30 mouse cellular contexts compared by ENCODE assay signal in the genomic region with DNA sequence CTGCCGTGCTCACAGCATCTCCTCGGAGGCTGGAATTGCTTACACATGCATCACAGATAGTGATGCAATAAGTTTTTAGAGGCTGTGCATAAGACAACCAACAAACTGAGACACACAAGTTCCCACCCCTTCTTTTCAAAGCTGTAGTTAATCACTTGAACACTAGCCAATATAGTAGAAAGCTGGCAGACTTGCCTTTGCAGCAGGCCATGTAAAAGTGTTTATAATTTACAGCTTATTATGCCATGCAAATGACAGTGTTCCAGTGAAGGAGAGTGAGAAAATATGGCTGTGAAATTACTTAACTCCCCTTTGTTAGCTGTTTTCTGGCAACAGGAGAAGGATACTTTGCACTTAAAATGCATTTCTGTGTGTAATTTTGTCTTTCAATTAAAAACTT.
A peak's percentile ranks its signal among the peaks of the same experiment; 100 is the strongest.
DNase-seq lines count a peak whose midpoint lies in the region; ATAC-seq and TF ChIP-seq lines count a peak whose summit lies in the region.
"Had no signal": no experiment of that assay in that cellular context is flagged by ENCODE, and none has a peak within 500 bp of the region (broad histone marks: within the 10 kb centered on the region; RNA-seq: fewer than 3 reads in every experiment).

No protein-coding gene starts in this region.

- H3K4me2 ChIP-seq in forebrain, embryonic 13.5 days: no peak overlapping the region
- H3K4me2 ChIP-seq in forebrain, embryonic 12.5 days: no peak overlapping the region
- H3K4me2 ChIP-seq in intestine, embryonic 16.5 days (ENCODE audit: low read depth, low read length): no peak overlapping the region
- no peak overlapping the region for H3K4me2 ChIP-seq in intestine, postnatal 0 days (replicated peaks; ENCODE audit: low read depth)
- no peak overlapping the region for H3K4me2 ChIP-seq in midbrain, embryonic 14.5 days (ENCODE audit: low read length)
- H3K4me2 ChIP-seq in midbrain, postnatal 0 days (ENCODE audit: low read depth, low read length, poor library complexity, severe bottlenecking): no peak overlapping the region
- H3K4me2 ChIP-seq: lung, embryonic 15.5 days; midbrain, embryonic 12.5 days had no signal

- H3K9ac ChIP-seq in forebrain, embryonic 13.5 days: no peak overlapping the region
- no peak overlapping the region for H3K9ac ChIP-seq in forebrain, embryonic 12.5 days
- no peak overlapping the region for H3K9ac ChIP-seq in intestine, embryonic 16.5 days (ENCODE audit: low read depth, low read length)
- no peak overlapping the region for H3K9ac ChIP-seq in intestine, postnatal 0 days (ENCODE audit: low read depth, low read length)
- no peak overlapping the region for H3K9ac ChIP-seq in midbrain, embryonic 14.5 days (replicated peaks; ENCODE audit: low read length)
- H3K9ac ChIP-seq in midbrain, postnatal 0 days (replicated peaks; ENCODE audit: low read length, poor library complexity, severe bottlenecking): no peak overlapping the region
- H3K9ac ChIP-seq: lung, embryonic 15.5 days; midbrain, embryonic 12.5 days had no signal

- H3K36me3 ChIP-seq in forebrain, embryonic 13.5 days (ENCODE audit: poor library complexity, severe bottlenecking): no peaks in the 10 kb centered on the region
- H3K36me3 ChIP-seq in forebrain, embryonic 12.5 days (replicated peaks): no peaks in the 10 kb centered on the region
- no peaks in the 10 kb centered on the region for H3K36me3 ChIP-seq in intestine, embryonic 16.5 days (ENCODE audit: control insufficient read depth, insufficient read depth, low read length)
- H3K36me3 ChIP-seq in intestine, postnatal 0 days (ENCODE audit: control insufficient read depth, insufficient read depth): no peaks in the 10 kb centered on the region; the same call in 1 of the 2 replicates
- H3K36me3 ChIP-seq in midbrain, embryonic 14.5 days (ENCODE audit: control insufficient read depth, insufficient read depth, low read length): no peaks in the 10 kb centered on the region
- H3K36me3 ChIP-seq in midbrain, postnatal 0 days (ENCODE audit: insufficient read depth, low read length): no peaks in the 10 kb centered on the region
- no peaks in the 10 kb centered on the region for H3K36me3 ChIP-seq in small intestine, adult 2 months (ENCODE audit: control insufficient read depth, insufficient read depth, low read length)
- no peaks in the 10 kb centered on the region for H3K36me3 ChIP-seq in hindbrain, embryonic 10.5 days
- H3K36me3 ChIP-seq: lung, embryonic 15.5 days; midbrain, embryonic 12.5 days had no signal

- 46% methylated on average over 2 of the region's 2 CpGs for WGBS in forebrain, embryonic 13.5 days
- WGBS in forebrain, embryonic 12.5 days: 68% methylated on average over 2 of the region's 2 CpGs
- WGBS in intestine, embryonic 16.5 days: 68% methylated on average over 2 of the region's 2 CpGs
- WGBS in intestine, postnatal 0 days: 40% methylated on average over 2 of the region's 2 CpGs
- 63% methylated on average over 2 of the region's 2 CpGs for WGBS in midbrain, embryonic 14.5 days
- WGBS in midbrain, postnatal 0 days: 62% methylated on average over 2 of the region's 2 CpGs
- WGBS in small intestine, adult 2 months: 27% methylated on average over 2 of the region's 2 CpGs
- 83% methylated on average over 2 of the region's 2 CpGs for WGBS in hindbrain, embryonic 10.5 days

- H3K27me3 ChIP-seq in forebrain, embryonic 13.5 days: no peaks in the 10 kb centered on the region
- no peaks in the 10 kb centered on the region for H3K27me3 ChIP-seq in forebrain, embryonic 12.5 days
- H3K27me3 ChIP-seq in intestine, embryonic 16.5 days (replicated peaks; ENCODE audit: control insufficient read depth, insufficient read depth, low read length): no peaks in the 10 kb centered on the region
- H3K27me3 ChIP-seq in intestine, postnatal 0 days (replicated peaks; ENCODE audit: control insufficient read depth, insufficient read depth, low read length): no peaks in the 10 kb centered on the region
- no peaks in the 10 kb centered on the region for H3K27me3 ChIP-seq in midbrain, embryonic 14.5 days (ENCODE audit: control insufficient read depth, insufficient read depth, low read length)
- H3K27me3 ChIP-seq in midbrain, postnatal 0 days (ENCODE audit: insufficient read depth, low read length): no peaks in the 10 kb centered on the region
- H3K27me3 ChIP-seq in small intestine, adult 2 months (ENCODE audit: control insufficient read depth, insufficient read depth, low read length): no peaks in the 10 kb centered on the region
- H3K27me3 ChIP-seq in hindbrain, embryonic 10.5 days (ENCODE audit: insufficient read depth, poor library complexity, severe bottlenecking): no peaks in the 10 kb centered on the region
- H3K27me3 ChIP-seq: CH12.LX; lung, embryonic 15.5 days; megakaryocyte, embryonic 14.5 days; midbrain, embryonic 12.5 days; Patski had no signal

- H3K9me3 ChIP-seq in forebrain, embryonic 13.5 days (replicated peaks): no peaks in the 10 kb centered on the region
- H3K9me3 ChIP-seq in forebrain, embryonic 12.5 days: no peaks in the 10 kb centered on the region
- no peaks in the 10 kb centered on the region for H3K9me3 ChIP-seq in intestine, embryonic 16.5 days (ENCODE audit: control insufficient read depth, low read length)
- H3K9me3 ChIP-seq in intestine, postnatal 0 days (ENCODE audit: control insufficient read depth): no peaks in the 10 kb centered on the region
- no peaks in the 10 kb centered on the region for H3K9me3 ChIP-seq in midbrain, embryonic 14.5 days (ENCODE audit: control insufficient read depth, low read length)
- no peaks in the 10 kb centered on the region for H3K9me3 ChIP-seq in midbrain, postnatal 0 days (ENCODE audit: low read length)
- H3K9me3 ChIP-seq in hindbrain, embryonic 10.5 days: no peaks in the 10 kb centered on the region
- H3K9me3 ChIP-seq: lung, embryonic 15.5 days; megakaryocyte, embryonic 14.5 days; midbrain, embryonic 12.5 days had no signal

- H3K4me1 ChIP-seq in forebrain, embryonic 13.5 days: peaks cover 43% of the 10 kb centered on the region
- peaks cover 15% of the 10 kb centered on the region for H3K4me1 ChIP-seq in forebrain, embryonic 12.5 days
- peaks cover 16% of the 10 kb centered on the region for H3K4me1 ChIP-seq in intestine, embryonic 16.5 days (ENCODE audit: control insufficient read depth, insufficient read depth, low read length)
- H3K4me1 ChIP-seq in intestine, postnatal 0 days (replicated peaks; ENCODE audit: control insufficient read depth, insufficient read depth, low read length): peaks cover 19% of the 10 kb centered on the region
- no peaks in the 10 kb centered on the region for H3K4me1 ChIP-seq in midbrain, embryonic 14.5 days (ENCODE audit: control insufficient read depth, insufficient read depth, low read length)
- H3K4me1 ChIP-seq in midbrain, postnatal 0 days (ENCODE audit: insufficient read depth, low read length): no peaks in the 10 kb centered on the region
- H3K4me1 ChIP-seq in small intestine, adult 2 months (ENCODE audit: control insufficient read depth, insufficient read depth, insufficient read length, low read length): peaks cover 15% of the 10 kb centered on the region; the same call in 1 of the 2 replicates
- peaks cover 9% of the 10 kb centered on the region; the same call in 1 of the 2 replicates for H3K4me1 ChIP-seq in hindbrain, embryonic 10.5 days (replicated peaks)
- H3K4me1 ChIP-seq: lung, embryonic 15.5 days had no signal

- peak overlapping the region; percentile 28; the same call in 1 of the 2 replicates for H3K27ac ChIP-seq in forebrain, embryonic 13.5 days
- no peak overlapping the region for H3K27ac ChIP-seq in forebrain, embryonic 12.5 days
- peak overlapping the region; percentile 37; the same call in 1 of the 2 replicates for H3K27ac ChIP-seq in intestine, embryonic 16.5 days (ENCODE audit: low read length)
- no peak overlapping the region for H3K27ac ChIP-seq in intestine, postnatal 0 days (ENCODE audit: low read depth, low read length)
- no peak overlapping the region for H3K27ac ChIP-seq in midbrain, embryonic 14.5 days (replicated peaks; ENCODE audit: low read depth, low read length)
- no peak overlapping the region for H3K27ac ChIP-seq in midbrain, postnatal 0 days (ENCODE audit: low read depth, low read length)
- peak overlapping the region; percentile 84 for H3K27ac ChIP-seq in small intestine, adult 2 months (ENCODE audit: insufficient read depth, low read depth, low read length)
- H3K27ac ChIP-seq in hindbrain, embryonic 10.5 days: no peak overlapping the region
- H3K27ac ChIP-seq: liver, embryonic 14.5 days; lung, embryonic 15.5 days; midbrain, embryonic 12.5 days had no signal

- H3K4me3 ChIP-seq in forebrain, embryonic 13.5 days: no peak overlapping the region
- H3K4me3 ChIP-seq in forebrain, embryonic 12.5 days (replicated peaks): no peak overlapping the region
- no peak overlapping the region for H3K4me3 ChIP-seq in intestine, embryonic 16.5 days (ENCODE audit: low read length)
- no peak overlapping the region for H3K4me3 ChIP-seq in intestine, postnatal 0 days (ENCODE audit: low read depth, low read length)
- no peak overlapping the region for H3K4me3 ChIP-seq in midbrain, embryonic 14.5 days (replicated peaks; ENCODE audit: low read depth, low read length)
- no peak overlapping the region for H3K4me3 ChIP-seq in midbrain, postnatal 0 days (ENCODE audit: low read depth, low read length)
- H3K4me3 ChIP-seq in small intestine, adult 2 months (ENCODE audit: low read depth, low read length): no peak overlapping the region
- H3K4me3 ChIP-seq in hindbrain, embryonic 10.5 days: no peak overlapping the region
- H3K4me3 ChIP-seq: lung, embryonic 15.5 days; midbrain, embryonic 12.5 days had no signal

- TF ChIP-seq POLR2A in small intestine, adult 2 months (IDR thresholded peaks at IDR 0.05; ENCODE audit: low read depth, low read length): no peak

- no peak for TF ChIP-seq CTCF in intestine, postnatal 0 days (IDR thresholded peaks at IDR 0.05; ENCODE audit: low read depth)
- no peak for TF ChIP-seq CTCF in midbrain, postnatal 0 days (IDR thresholded peaks at IDR 0.05)
- no peak for TF ChIP-seq CTCF in small intestine, adult 2 months (IDR thresholded peaks at IDR 0.05; ENCODE audit: extremely low read depth, insufficient read length, insufficient replicate concordance, low read depth, low read length)

- DNase-seq in midbrain, embryonic 14.5 days: peak; percentile 43
- DNase-seq in midbrain, postnatal 0 days (ENCODE audit: low spot score): no peak
- DNase-seq in hindbrain, embryonic 10.5 days (ENCODE audit: low spot score): no peak
- DNase-seq: adrenal gland, postnatal 14 days; cerebellum, adult 2 months; cerebellum, postnatal 25 days; gastrocnemius, postnatal 10 days; heart, postnatal 14 days; kidney, adult 11 months; kidney, postnatal 10 days; layer of hippocampus, postnatal 36 days; left cerebral cortex, postnatal 4 days; lung, postnatal 4 days; retina, postnatal 1 day; right cerebral cortex, postnatal 14 days; spleen, adult 18-20 months; thymus, adult 18-20 months; thymus, postnatal 25 days had no signal

- peak; percentile 71 for ATAC-seq in forebrain, embryonic 13.5 days
- no peak for ATAC-seq in forebrain, embryonic 12.5 days (ENCODE audit: low FRiP score)
- ATAC-seq in intestine, embryonic 16.5 days: no peak
- ATAC-seq in intestine, postnatal 0 days: no peak
- ATAC-seq in midbrain, embryonic 14.5 days (ENCODE audit: low FRiP score, low TSS enrichment): no peak
- ATAC-seq in midbrain, postnatal 0 days (ENCODE audit: low FRiP score): no peak
- ATAC-seq: hindbrain, embryonic 16.5 days; Patski had no signal

Comparison
In these comparisons a context has a peak if more than half of its experiments do, and no peak if none do; other contexts are left out.
1. H3K27ac ChIP-seq: peak in forebrain, embryonic 13.5 days (single experiment), intestine, embryonic 16.5 days (single experiment) and small intestine, adult 2 months (single experiment); none in forebrain, embryonic 12.5 days (single experiment), intestine, postnatal 0 days (single experiment), midbrain, embryonic 14.5 days (single experiment), midbrain, postnatal 0 days (single experiment) and hindbrain, embryonic 10.5 days (single experiment).